Mouse (Mus musculus) erythroblast, embryonic 14.5 days (primary cell): ENCODE results near the gene Ctsd. TPM values are rescaled to one million over a fixed set of nuclear protein-coding genes. Genes with fewer than 3 reads are reported as not detected.
A peak's percentile ranks its signal among the peaks of the same experiment; 100 is the strongest.

Source experiments
- H3K27me3 ChIP-seq: 2 replicates; pipeline ENCODE4 v1.6.1; 2012; ENCODE audit warnings: inconsistent platforms; ENCODE audit not compliant: control insufficient read depth
- H3K36me3 ChIP-seq: 2 replicates; pipeline ENCODE4 v1.6.1; 2012; ENCODE audit warnings: mild to moderate bottlenecking, inconsistent platforms; ENCODE audit not compliant: control insufficient read depth
- H3K4me1 ChIP-seq: 2 replicates; pipeline ENCODE4 v1.6.1; 2012; ENCODE audit warnings: inconsistent platforms; ENCODE audit not compliant: control insufficient read depth
- H3K4me3 ChIP-seq: replicated peaks from 2 replicates; pipeline ENCODE3; 2012; ENCODE audit warnings: moderate library complexity, mild to moderate bottlenecking, inconsistent platforms
- H3K9me3 ChIP-seq: 2 replicates; pipeline ENCODE4 v1.6.1; 2012; ENCODE audit warnings: low read length, inconsistent platforms, mixed read lengths; ENCODE audit not compliant: control insufficient read depth
- GATA1 ChIP-seq: IDR thresholded peaks from 2 replicates; pipeline ENCODE4 v1.6.1; 2012; ENCODE audit warnings: low read length, inconsistent platforms, mixed read lengths
- TAL1 ChIP-seq: IDR thresholded peaks from 3 replicates; pipeline ENCODE4 v1.6.1; 2012; ENCODE audit warnings: low read length, inconsistent platforms, mixed read lengths
- polyA plus RNA-seq: library from polyadenylated mRNA; stranded (reverse); fragments of >175 nt; gene quantifications from 2 replicates; pipeline ENCODE4 v1.2.3, GENCODE M21; 2012

Ctsd gene
- polyA plus RNA-seq, 1 experiment, result 14.4 TPM

- Histone ChIP-seq H3K27me3 (peaks cover 64% of the 10 kb centered on the region), H3K4me1 (peaks cover 50% of the 10 kb centered on the region), H3K4me3 (peak overlapping the region; percentile 48), H3K36me3 (peaks cover 32% of the 10 kb centered on the region), H3K9me3 (peaks cover 4% of the 10 kb centered on the region; the same call in 1 of the 2 replicates)
- TF ChIP-seq TAL1, result no peak
- no peak for TF ChIP-seq GATA1
These were observed 15.8 kb downstream of the Ctsd start for GRCm38 (mm10) chr7:142371768-142372661.

- H3K9me3 ChIP-seq, result peaks cover 4% of the 10 kb centered on the region; the same call in 1 of the 2 replicates
- H3K4me1 ChIP-seq, result peaks cover 44% of the 10 kb centered on the region
- H3K36me3 ChIP-seq, result peaks cover 26% of the 10 kb centered on the region
- peaks cover 66% of the 10 kb centered on the region for H3K27me3 ChIP-seq
- TF ChIP-seq TAL1 (no peak), GATA1 (no peak)
- H3K4me3 ChIP-seq, result peak overlapping the region; percentile 48
These were observed 16.5 kb downstream of the Ctsd start for GRCm38 (mm10) chr7:142371398-142371767.

GRCm38 (mm10) chr7:142370937-142371336 lies 16.9 kb downstream of the Ctsd start:
- peaks cover 21% of the 10 kb centered on the region for H3K36me3 ChIP-seq
- no peak overlapping the region for H3K4me3 ChIP-seq
- H3K4me1 ChIP-seq, result peaks cover 39% of the 10 kb centered on the region
- peaks cover 4% of the 10 kb centered on the region; the same call in 1 of the 2 replicates for H3K9me3 ChIP-seq
- TF ChIP-seq GATA1 (no peak), TAL1 (no peak)
- H3K27me3 ChIP-seq, result peaks cover 70% of the 10 kb centered on the region

GRCm38 (mm10) chr7:142369820-142370219 lies 18.0 kb downstream of the Ctsd start:
- Histone ChIP-seq H3K4me1 (peaks cover 31% of the 10 kb centered on the region), H3K27me3 (peaks cover 70% of the 10 kb centered on the region), H3K36me3 (peaks cover 10% of the 10 kb centered on the region), H3K9me3 (peaks cover 4% of the 10 kb centered on the region; the same call in 1 of the 2 replicates), H3K4me3 (no peak overlapping the region)
- TF ChIP-seq TAL1 (no peak), GATA1 (no peak)

- Histone ChIP-seq H3K36me3 (peaks cover under 1% of the 10 kb centered on the region), H3K9me3 (peaks cover 4% of the 10 kb centered on the region; the same call in 1 of the 2 replicates), H3K27me3 (peaks cover 70% of the 10 kb centered on the region), H3K4me1 (peaks cover 24% of the 10 kb centered on the region), H3K4me3 (no peak overlapping the region)
- TF ChIP-seq TAL1 (no peak), GATA1 (no peak)
These were observed 19.0 kb downstream of the Ctsd start for GRCm38 (mm10) chr7:142368856-142369255.

- Histone ChIP-seq H3K4me3 (no peak overlapping the region), H3K9me3 (no peaks in the 10 kb centered on the region), H3K27me3 (peaks cover 14% of the 10 kb centered on the region), H3K4me1 (peaks cover 19% of the 10 kb centered on the region), H3K36me3 (no peaks in the 10 kb centered on the region)
- TF ChIP-seq GATA1 (no peak), TAL1 (no peak)
These were observed 24.7 kb downstream of the Ctsd start for GRCm38 (mm10) chr7:142363107-142363506.

- Histone ChIP-seq H3K27me3 (peaks cover 2% of the 10 kb centered on the region; the same call in 1 of the 2 replicates), H3K36me3 (no peaks in the 10 kb centered on the region), H3K4me1 (peaks cover 29% of the 10 kb centered on the region), H3K4me3 (no peak overlapping the region), H3K9me3 (no peaks in the 10 kb centered on the region)
- TF ChIP-seq TAL1, result no peak
- no peak for TF ChIP-seq GATA1
These were observed 27.1 kb downstream of the Ctsd start for GRCm38 (mm10) chr7:142360743-142361142.

GRCm38 (mm10) chr7:142359129-142359528 lies 28.7 kb downstream of the Ctsd start:
- H3K27me3 ChIP-seq, result peaks cover 2% of the 10 kb centered on the region; the same call in 1 of the 2 replicates
- TF ChIP-seq GATA1 (no peak), TAL1 (no peak)
- no peaks in the 10 kb centered on the region for H3K9me3 ChIP-seq
- no peaks in the 10 kb centered on the region for H3K36me3 ChIP-seq
- H3K4me3 ChIP-seq, result no peak overlapping the region
- H3K4me1 ChIP-seq, result peaks cover 40% of the 10 kb centered on the region

GRCm38 (mm10) chr7:142357566-142357965 lies 30.3 kb downstream of the Ctsd start:
- H3K27me3 ChIP-seq, result peaks cover 2% of the 10 kb centered on the region; the same call in 1 of the 2 replicates
- no peaks in the 10 kb centered on the region; the same call in 1 of the 2 replicates for H3K36me3 ChIP-seq
- H3K9me3 ChIP-seq, result no peaks in the 10 kb centered on the region
- no peak overlapping the region for H3K4me3 ChIP-seq
- no peak for TF ChIP-seq TAL1
- TF ChIP-seq GATA1, result no peak
- H3K4me1 ChIP-seq, result peaks cover 56% of the 10 kb centered on the region
